Mouse (Mus musculus): ENCODE results near the gene Lhfpl5. TPM values are rescaled to one million over a fixed set of nuclear protein-coding genes. Genes with fewer than 3 reads are reported as not detected.

The Lhfpl5 gene
- not detected for polyA plus RNA-seq (2014; fragmentation: Illumina TruSeq; extraction: RNeasy Lipid Tissue Mini Kit (QIAGEN cat#74804); ENCODE audit: low read depth, low replicate concordance)

GRCm38 (mm10) chr17:28575244-28576125 lies at the start of gene Lhfpl5:
Gene Lhfpl5, plus strand, starts transcription at chr17:28575641.

GRCm38 (mm10) chr17:28530506-28530905 lies 44.9 kb upstream of the Lhfpl5 start, which contains the start of gene Armc12:
Gene Armc12, plus strand, starts transcription at chr17:28530806.

GRCm38 (mm10) chr17:28549111-28549510 lies 26.3 kb upstream of the Lhfpl5 start, which contains the start of gene Clpsl2:
Gene Clpsl2, plus strand, starts transcription at chr17:28549411.

GRCm38 (mm10) chr17:28560598-28560997 lies 14.8 kb upstream of the Lhfpl5 start, which contains the start of gene Clps:
Gene Clps, minus strand, starts transcription at chr17:28560766.

GRCm38 (mm10) chr17:28622300-28622759 lies 46.9 kb downstream of the Lhfpl5 start, which contains the start of gene Srpk1:
Gene Srpk1, minus strand, starts transcription at chr17:28622709.

Other genes with a start within 250 kb of the Lhfpl5 start
- 938 TPM for gene Rpl10a, start 247.2 kb upstream of the Lhfpl5 start, polyA plus RNA-seq (2014; fragmentation: Illumina TruSeq; extraction: RNeasy Lipid Tissue Mini Kit (QIAGEN cat#74804); ENCODE audit: low read depth, low replicate concordance)
- 20.9 TPM for gene Tead3, start 224.8 kb upstream of the Lhfpl5 start, polyA plus RNA-seq (2014; fragmentation: Illumina TruSeq; extraction: RNeasy Lipid Tissue Mini Kit (QIAGEN cat#74804); ENCODE audit: low read depth, low replicate concordance)
- 0.57 TPM for gene Tulp1, start 210.4 kb upstream of the Lhfpl5 start, polyA plus RNA-seq (2014; fragmentation: Illumina TruSeq; extraction: RNeasy Lipid Tissue Mini Kit (QIAGEN cat#74804); ENCODE audit: low read depth, low replicate concordance)
- 208 TPM for gene Fkbp5, start 58.1 kb upstream of the Lhfpl5 start, polyA plus RNA-seq (2014; fragmentation: Illumina TruSeq; extraction: RNeasy Lipid Tissue Mini Kit (QIAGEN cat#74804); ENCODE audit: low read depth, low replicate concordance)
- gene Armc12, start 44.8 kb upstream of the Lhfpl5 start, polyA plus RNA-seq (2014; fragmentation: Illumina TruSeq; extraction: RNeasy Lipid Tissue Mini Kit (QIAGEN cat#74804); ENCODE audit: low read depth, low replicate concordance) = 4.0 TPM
- 1,129 TPM for gene Clpsl2, start 26.2 kb upstream of the Lhfpl5 start, polyA plus RNA-seq (2014; fragmentation: Illumina TruSeq; extraction: RNeasy Lipid Tissue Mini Kit (QIAGEN cat#74804); ENCODE audit: low read depth, low replicate concordance)
- 0.83 TPM for gene Clps, start 14.9 kb upstream of the Lhfpl5 start, polyA plus RNA-seq (2014; fragmentation: Illumina TruSeq; extraction: RNeasy Lipid Tissue Mini Kit (QIAGEN cat#74804); ENCODE audit: low read depth, low replicate concordance)
- gene Srpk1, start 47.1 kb downstream of the Lhfpl5 start, polyA plus RNA-seq (2014; fragmentation: Illumina TruSeq; extraction: RNeasy Lipid Tissue Mini Kit (QIAGEN cat#74804); ENCODE audit: low read depth, low replicate concordance) = 36.6 TPM
- 4.6 TPM for gene Slc26a8, start 114.6 kb downstream of the Lhfpl5 start, polyA plus RNA-seq (2014; fragmentation: Illumina TruSeq; extraction: RNeasy Lipid Tissue Mini Kit (QIAGEN cat#74804); ENCODE audit: low read depth, low replicate concordance)
- 63.7 TPM for gene Mapk14, start 115.7 kb downstream of the Lhfpl5 start, polyA plus RNA-seq (2014; fragmentation: Illumina TruSeq; extraction: RNeasy Lipid Tissue Mini Kit (QIAGEN cat#74804); ENCODE audit: low read depth, low replicate concordance)
- gene AC170998.1, start 150.4 kb downstream of the Lhfpl5 start, polyA plus RNA-seq (2014; fragmentation: Illumina TruSeq; extraction: RNeasy Lipid Tissue Mini Kit (QIAGEN cat#74804); ENCODE audit: low read depth, low replicate concordance) = not detected
- 31.0 TPM for gene Mapk13, start 193.7 kb downstream of the Lhfpl5 start, polyA plus RNA-seq (2014; fragmentation: Illumina TruSeq; extraction: RNeasy Lipid Tissue Mini Kit (QIAGEN cat#74804); ENCODE audit: low read depth, low replicate concordance)
- 33.7 TPM for gene Brpf3, start 225.4 kb downstream of the Lhfpl5 start, polyA plus RNA-seq (2014; fragmentation: Illumina TruSeq; extraction: RNeasy Lipid Tissue Mini Kit (QIAGEN cat#74804); ENCODE audit: low read depth, low replicate concordance)

Measured in adipose tissue, adult 10 weeks (tissue).